Mouse (Mus musculus): ENCODE results near the gene Etfrf1. TPM values are rescaled to one million over a fixed set of nuclear protein-coding genes. Genes with fewer than 3 reads are reported as not detected.
A peak's percentile ranks its signal among the peaks of the same experiment; 100 is the strongest.

The Etfrf1 gene
- polyA plus RNA-seq, 1 experiment from 2014 or later, result 24.3 TPM

GRCm38 (mm10) chr6:145187093-145188088 lies 23.5 kb upstream of the Etfrf1 start:
- Histone ChIP-seq H3K36me3 (ENCODE audit: control insufficient read depth, insufficient read depth) (no peaks in the 10 kb centered on the region), H3K4me1 (replicated peaks; ENCODE audit: control insufficient read depth, insufficient read depth, low read length) (no peaks in the 10 kb centered on the region), H3K27ac (ENCODE audit: low read length) (0 out of 2 replicates have a peak overlapping the region, but pooled peaks have one; percentile 7), H3K9ac (replicated peaks; ENCODE audit: low read depth, low read length) (peak overlapping the region; percentile 26; the same call in 1 of the 2 replicates), H3K27me3 (replicated peaks; ENCODE audit: control insufficient read depth, insufficient read depth, low read length) (no peaks in the 10 kb centered on the region), H3K4me2 (ENCODE audit: low read length) (peak overlapping the region; percentile 47), H3K9me3 (ENCODE audit: control insufficient read depth, low read length) (no peaks in the 10 kb centered on the region), H3K4me3 (replicated peaks; ENCODE audit: low read length) (peak overlapping the region; percentile 32)
- ATAC-seq, result peak; percentile 85
- 57% methylated on average over 27 of the region's 27 CpGs for WGBS

- H3K4me2 ChIP-seq (ENCODE audit: low read length), result no peak overlapping the region
- H3K9ac ChIP-seq (replicated peaks; ENCODE audit: low read depth, low read length), result no peak overlapping the region
- no peaks in the 10 kb centered on the region for H3K27me3 ChIP-seq (replicated peaks; ENCODE audit: control insufficient read depth, insufficient read depth, low read length)
- H3K36me3 ChIP-seq (ENCODE audit: control insufficient read depth, insufficient read depth), result no peaks in the 10 kb centered on the region
- no peak overlapping the region for H3K4me3 ChIP-seq (replicated peaks; ENCODE audit: low read length)
- ATAC-seq, result no peak
- H3K9me3 ChIP-seq (ENCODE audit: control insufficient read depth, low read length), result no peaks in the 10 kb centered on the region
- no peak overlapping the region for H3K27ac ChIP-seq (ENCODE audit: low read length)
- no peaks in the 10 kb centered on the region for H3K4me1 ChIP-seq (replicated peaks; ENCODE audit: control insufficient read depth, insufficient read depth, low read length)
- 86% methylated on average over 3 of the region's 3 CpGs for WGBS
These were observed 17.9 kb upstream of the Etfrf1 start for GRCm38 (mm10) chr6:145193038-145193437.

- WGBS, result 85% methylated on average over 11 of the region's 11 CpGs
- no peaks in the 10 kb centered on the region for H3K4me1 ChIP-seq (replicated peaks; ENCODE audit: control insufficient read depth, insufficient read depth, low read length)
These were observed 17.5 kb upstream of the Etfrf1 start for GRCm38 (mm10) chr6:145193446-145193845.

GRCm38 (mm10) chr6:145197949-145198686 lies 12.8 kb upstream of the Etfrf1 start:
- no peaks in the 10 kb centered on the region for H3K27me3 ChIP-seq (replicated peaks; ENCODE audit: control insufficient read depth, insufficient read depth, low read length)
- no peak overlapping the region for H3K27ac ChIP-seq (ENCODE audit: low read length)
- H3K9ac ChIP-seq (replicated peaks; ENCODE audit: low read depth, low read length), result no peak overlapping the region
- no peak for ATAC-seq
- no peaks in the 10 kb centered on the region for H3K4me1 ChIP-seq (replicated peaks; ENCODE audit: control insufficient read depth, insufficient read depth, low read length)
- H3K4me2 ChIP-seq (ENCODE audit: low read length), result no peak overlapping the region
- WGBS, result 95% methylated on average over 8 of the region's 8 CpGs
- H3K36me3 ChIP-seq (ENCODE audit: control insufficient read depth, insufficient read depth), result no peaks in the 10 kb centered on the region
- no peak overlapping the region for H3K4me3 ChIP-seq (replicated peaks; ENCODE audit: low read length)
- no peaks in the 10 kb centered on the region for H3K9me3 ChIP-seq (ENCODE audit: control insufficient read depth, low read length)

More at GRCm38 (mm10) chr6:145193446-145193845, 17.5 kb upstream of the Etfrf1 start:
- ATAC-seq, result no peak
- Histone ChIP-seq H3K4me2 (ENCODE audit: low read length) (no peak overlapping the region), H3K9me3 (ENCODE audit: control insufficient read depth, low read length) (no peaks in the 10 kb centered on the region), H3K9ac (replicated peaks; ENCODE audit: low read depth, low read length) (no peak overlapping the region), H3K4me3 (replicated peaks; ENCODE audit: low read length) (no peak overlapping the region), H3K27me3 (replicated peaks; ENCODE audit: control insufficient read depth, insufficient read depth, low read length) (no peaks in the 10 kb centered on the region), H3K27ac (ENCODE audit: low read length) (no peak overlapping the region), H3K36me3 (ENCODE audit: control insufficient read depth, insufficient read depth) (no peaks in the 10 kb centered on the region)

GRCm38 (mm10) chr6:145202432-145203125 lies 8.4 kb upstream of the Etfrf1 start:
- no peaks in the 10 kb centered on the region for H3K27me3 ChIP-seq (replicated peaks; ENCODE audit: control insufficient read depth, insufficient read depth, low read length)
- no peak for ATAC-seq
- 87% methylated on average over 13 of the region's 13 CpGs for WGBS

DNA sequence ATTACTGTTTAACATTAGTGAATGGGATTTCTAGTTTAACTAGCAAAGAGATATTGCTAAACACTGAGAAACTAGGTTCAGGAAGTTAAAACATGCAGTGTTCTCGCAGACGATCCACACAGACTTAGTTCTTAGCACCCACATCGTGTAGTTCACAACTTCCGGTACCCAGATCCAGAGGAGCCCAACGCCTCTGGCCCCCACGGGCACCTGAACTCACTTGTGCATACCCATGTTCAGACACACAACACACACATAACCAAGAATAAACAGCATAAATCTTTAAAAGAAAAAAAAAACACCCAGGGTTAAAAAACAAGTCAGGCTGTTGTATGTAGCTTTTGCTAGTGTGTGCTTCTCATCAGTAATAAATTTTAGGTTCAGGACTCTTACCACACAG lies 6.5 kb upstream of the Etfrf1 start:
- Histone ChIP-seq H3K9me3 (ENCODE audit: control insufficient read depth, low read length) (no peaks in the 10 kb centered on the region), H3K9ac (replicated peaks; ENCODE audit: low read depth, low read length) (no peak overlapping the region), H3K4me2 (ENCODE audit: low read length) (no peak overlapping the region), H3K36me3 (ENCODE audit: control insufficient read depth, insufficient read depth) (no peaks in the 10 kb centered on the region), H3K27ac (ENCODE audit: low read length) (no peak overlapping the region), H3K4me1 (replicated peaks; ENCODE audit: control insufficient read depth, insufficient read depth, low read length) (no peaks in the 10 kb centered on the region), H3K27me3 (replicated peaks; ENCODE audit: control insufficient read depth, insufficient read depth, low read length) (no peaks in the 10 kb centered on the region), H3K4me3 (replicated peaks; ENCODE audit: low read length) (no peak overlapping the region)
- 90% methylated on average over 6 of the region's 6 CpGs for WGBS
- no peak for ATAC-seq

More at GRCm38 (mm10) chr6:145202432-145203125, 8.4 kb upstream of the Etfrf1 start:
- Histone ChIP-seq H3K9me3 (ENCODE audit: control insufficient read depth, low read length) (no peaks in the 10 kb centered on the region), H3K36me3 (ENCODE audit: control insufficient read depth, insufficient read depth) (no peaks in the 10 kb centered on the region), H3K27ac (ENCODE audit: low read length) (no peak overlapping the region), H3K4me2 (ENCODE audit: low read length) (no peak overlapping the region), H3K4me1 (replicated peaks; ENCODE audit: control insufficient read depth, insufficient read depth, low read length) (no peaks in the 10 kb centered on the region), H3K4me3 (replicated peaks; ENCODE audit: low read length) (no peak overlapping the region), H3K9ac (replicated peaks; ENCODE audit: low read depth, low read length) (no peak overlapping the region)

DNA sequence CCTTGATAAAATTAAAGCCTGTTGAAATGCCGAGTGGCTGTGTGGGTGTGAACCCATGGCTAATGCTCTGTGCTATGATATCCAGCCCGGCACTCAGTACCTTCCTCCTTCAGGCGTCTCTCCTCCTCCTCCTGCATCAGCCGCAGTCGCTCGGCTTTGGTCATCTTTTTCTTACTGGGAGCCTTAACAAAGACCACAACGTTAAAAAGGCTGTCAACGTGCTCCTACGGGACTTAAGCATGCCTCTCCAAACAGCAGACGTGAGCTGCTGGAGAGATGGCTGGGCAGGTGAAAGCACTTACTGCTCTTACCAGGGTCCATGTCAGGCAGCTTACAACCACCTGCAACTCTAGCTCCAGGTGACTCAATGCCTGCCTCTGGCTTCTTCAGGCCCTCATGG lies 5.8 kb upstream of the Etfrf1 start:
- Histone ChIP-seq H3K27me3 (replicated peaks; ENCODE audit: control insufficient read depth, insufficient read depth, low read length) (no peaks in the 10 kb centered on the region), H3K4me1 (replicated peaks; ENCODE audit: control insufficient read depth, insufficient read depth, low read length) (peaks cover 2% of the 10 kb centered on the region), H3K9ac (replicated peaks; ENCODE audit: low read depth, low read length) (no peak overlapping the region), H3K4me3 (replicated peaks; ENCODE audit: low read length) (no peak overlapping the region), H3K27ac (ENCODE audit: low read length) (no peak overlapping the region), H3K36me3 (ENCODE audit: control insufficient read depth, insufficient read depth) (no peaks in the 10 kb centered on the region), H3K4me2 (ENCODE audit: low read length) (no peak overlapping the region), H3K9me3 (ENCODE audit: control insufficient read depth, low read length) (no peaks in the 10 kb centered on the region)
- 75% methylated on average over 10 of the region's 10 CpGs for WGBS
- no peak for ATAC-seq

DNA sequence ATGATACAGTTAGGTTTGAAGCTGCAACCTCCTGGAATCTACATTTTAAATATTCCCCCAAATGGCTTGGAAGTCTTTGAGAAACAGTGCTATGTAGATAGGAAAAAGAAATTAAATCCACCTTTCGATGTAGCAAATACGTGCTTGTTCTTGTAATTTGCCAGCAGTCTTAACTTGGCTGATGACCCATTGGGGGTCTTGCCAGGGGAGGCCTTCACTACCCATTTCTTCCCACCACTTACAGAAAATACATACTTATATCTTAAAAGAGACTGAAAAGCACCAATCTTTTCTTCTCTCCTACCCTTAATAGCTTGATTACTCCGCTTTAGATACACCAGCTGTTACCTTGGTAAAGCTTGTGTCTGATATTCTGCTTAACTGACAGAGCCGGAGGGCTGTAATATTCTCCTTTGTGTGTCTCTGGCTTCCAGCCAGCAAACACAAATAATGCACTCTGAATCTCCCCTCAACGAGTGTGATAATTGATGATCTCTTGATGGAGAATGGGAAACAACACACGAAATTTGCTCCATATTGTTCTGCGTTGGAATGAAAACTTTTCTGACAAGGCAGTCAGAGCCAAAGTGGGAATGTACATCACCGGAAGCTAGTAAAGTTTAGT lies 766 bp upstream of the Etfrf1 start:
- peak; percentile 0; the same call in 1 of the 2 replicates for ATAC-seq
- Histone ChIP-seq H3K36me3 (ENCODE audit: control insufficient read depth, insufficient read depth) (no peaks in the 10 kb centered on the region), H3K27me3 (replicated peaks; ENCODE audit: control insufficient read depth, insufficient read depth, low read length) (no peaks in the 10 kb centered on the region), H3K9me3 (ENCODE audit: control insufficient read depth, low read length) (no peaks in the 10 kb centered on the region), H3K4me1 (replicated peaks; ENCODE audit: control insufficient read depth, insufficient read depth, low read length) (peaks cover 11% of the 10 kb centered on the region), H3K27ac (ENCODE audit: low read length) (no peak overlapping the region), H3K4me3 (replicated peaks; ENCODE audit: low read length) (peak overlapping the region; percentile 62), H3K9ac (replicated peaks; ENCODE audit: low read depth, low read length) (no peak overlapping the region), H3K4me2 (ENCODE audit: low read length) (peak overlapping the region; percentile 63)
- WGBS, result 19% methylated on average over 8 of the region's 8 CpGs
